Comparison of ENCODE assay signal across 25 mouse cellular contexts in the genomic region with DNA sequence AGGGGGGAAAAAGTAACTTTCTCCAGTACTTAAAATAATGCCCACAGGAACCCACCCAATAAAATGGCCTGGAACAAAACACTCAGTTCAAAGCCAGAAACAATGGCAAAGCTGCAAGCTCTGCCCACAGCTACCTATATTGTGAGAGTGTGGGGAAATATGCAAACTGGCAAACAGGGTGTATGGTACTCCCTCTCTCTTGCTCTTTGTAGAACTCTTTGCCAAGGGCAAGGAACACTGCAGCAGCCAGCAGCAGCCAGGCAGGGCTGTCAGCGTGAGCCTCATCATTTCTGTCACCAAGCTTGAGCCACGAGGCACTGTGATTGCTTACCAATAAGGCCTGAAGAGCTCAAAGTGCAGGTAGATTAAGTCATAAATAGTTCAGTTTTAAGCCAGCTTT. TPM values are rescaled to one million over a fixed set of nuclear protein-coding genes. Genes with fewer than 3 reads are reported as not detected.
DNase-seq lines count a peak whose midpoint lies in the region; ATAC-seq and TF ChIP-seq lines count a peak whose summit lies in the region.
"Had no signal": no experiment of that assay in that cellular context is flagged by ENCODE, and none has a peak within 500 bp of the region (broad histone marks: within the 10 kb centered on the region; RNA-seq: fewer than 3 reads in every experiment).

No protein-coding gene starts in this region.

- peaks cover 25% of the 10 kb centered on the region for H3K4me1 ChIP-seq in midbrain, embryonic 10.5 days
- H3K4me1 ChIP-seq in midbrain, postnatal 0 days (ENCODE audit: insufficient read depth, low read length): 0 out of 2 replicates have a peak, but pooled peaks cover 6% of the 10 kb centered on the region
- H3K4me1 ChIP-seq: embryonic facial prominence, embryonic 13.5 days; limb, embryonic 15.5 days had no signal

- peak overlapping the region; percentile 53 for H3K27ac ChIP-seq in midbrain, embryonic 10.5 days (replicated peaks)
- H3K27ac ChIP-seq in midbrain, postnatal 0 days (ENCODE audit: low read depth, low read length): peak overlapping the region; percentile 26; the same call in 1 of the 2 replicates
- H3K27ac ChIP-seq: embryonic facial prominence, embryonic 13.5 days; kidney, embryonic 15.5 days; limb, embryonic 15.5 days had no signal

- H3K4me2 ChIP-seq in midbrain, postnatal 0 days (ENCODE audit: low read depth, low read length, poor library complexity, severe bottlenecking): no peak overlapping the region
- H3K4me2 ChIP-seq: embryonic facial prominence, embryonic 13.5 days; kidney, embryonic 15.5 days; limb, embryonic 15.5 days had no signal

- no peak overlapping the region for H3K4me3 ChIP-seq in midbrain, embryonic 10.5 days
- no peak overlapping the region for H3K4me3 ChIP-seq in midbrain, postnatal 0 days (ENCODE audit: low read depth, low read length)
- H3K4me3 ChIP-seq: embryonic facial prominence, embryonic 13.5 days; kidney, embryonic 15.5 days; limb, embryonic 15.5 days had no signal

- no peak overlapping the region for H3K9ac ChIP-seq in midbrain, postnatal 0 days (replicated peaks; ENCODE audit: low read length, poor library complexity, severe bottlenecking)
- H3K9ac ChIP-seq: embryonic facial prominence, embryonic 13.5 days; kidney, embryonic 15.5 days; limb, embryonic 15.5 days; liver, postnatal 0 days had no signal

- no peak for TF ChIP-seq CTCF in midbrain, postnatal 0 days (IDR thresholded peaks at IDR 0.05)

- DNase-seq in embryo, embryonic 10 days (ENCODE audit: low spot score): peak; percentile 10
- no peak for DNase-seq in embryo, embryonic 11 days
- DNase-seq in kidney, adult 18-20 months: peak; percentile 11
- DNase-seq in kidney, postnatal 14 days: no peak
- DNase-seq in midbrain, embryonic 10.5 days (ENCODE audit: low spot score): no peak
- DNase-seq in midbrain, postnatal 0 days (ENCODE audit: low spot score): no peak
- DNase-seq in urinary bladder, postnatal 14 days (ENCODE audit: low spot score): no peak
- DNase-seq: adrenal gland, adult 2 months; cerebellum, adult 9-11 months; gastrocnemius, postnatal 25 days; liver, postnatal 0 days; thymus, postnatal 14 days had no signal

- no peaks in the 10 kb centered on the region for H3K9me3 ChIP-seq in midbrain, embryonic 10.5 days (replicated peaks)
- H3K9me3 ChIP-seq in midbrain, postnatal 0 days (ENCODE audit: low read length): no peaks in the 10 kb centered on the region
- H3K9me3 ChIP-seq: embryonic facial prominence, embryonic 13.5 days; kidney, embryonic 15.5 days; limb, embryonic 15.5 days had no signal

- 54% methylated on average over 2 of the region's 2 CpGs for WGBS in midbrain, embryonic 10.5 days
- WGBS in midbrain, postnatal 0 days: 29% methylated on average over 2 of the region's 2 CpGs

- no peaks in the 10 kb centered on the region for H3K27me3 ChIP-seq in midbrain, embryonic 10.5 days (ENCODE audit: low read depth, poor library complexity, severe bottlenecking)
- H3K27me3 ChIP-seq in midbrain, postnatal 0 days (ENCODE audit: insufficient read depth, low read length): no peaks in the 10 kb centered on the region
- H3K27me3 ChIP-seq: embryonic facial prominence, embryonic 13.5 days; limb, embryonic 15.5 days had no signal

- no peak for ATAC-seq in midbrain, postnatal 0 days (ENCODE audit: low FRiP score)
- no peak for ATAC-seq in megakaryocyte, adult 5-6 weeks (ENCODE audit: poor library complexity, severe bottlenecking)
- ATAC-seq: liver, postnatal 0 days had no signal

- H3K36me3 ChIP-seq in midbrain, embryonic 10.5 days: no peaks in the 10 kb centered on the region
- no peaks in the 10 kb centered on the region for H3K36me3 ChIP-seq in midbrain, postnatal 0 days (ENCODE audit: insufficient read depth, low read length)
- H3K36me3 ChIP-seq: embryonic facial prominence, embryonic 13.5 days; kidney, embryonic 15.5 days; limb, embryonic 15.5 days had no signal

RNA-seq across cellular contexts. Expression of a gene that starts 53.0 kb away (rescaled TPM):
- polyA plus RNA-seq in midbrain, embryonic 10.5 days (2016; fragmentation: Nextera tagmentation; extraction: Ambion mirVana): not detected in 2 replicates
- total RNA-seq in midbrain, postnatal 0 days (2014; rRNA removed): not detected in 2 replicates
- not detected in 2 replicates for polyA plus RNA-seq in midbrain, postnatal 0 days (2015; fragmentation: Nextera tagmentation; extraction: Ambion mirVana)
- not detected in 2 replicates for total RNA-seq in megakaryocyte, adult 5-6 weeks (2015)
- 0.65 TPM in 1 of 2 replicates, not detected in the other for total RNA-seq in megakaryocyte, adult 5-6 weeks (2017)
- total RNA-seq: adrenal gland, adult 2 months; gastrocnemius, postnatal 25 days; hematopoietic stem cell, adult 5-6 weeks; layer of hippocampus, postnatal 14 days; left cerebral cortex, postnatal 10 days; megakaryocyte progenitor cell, adult 5-6 weeks; neutrophil, adult 5-6 weeks had no signal
- polyA plus RNA-seq: adrenal gland, adult 2 months; cortical plate, adult 2 months; embryonic facial prominence, embryonic 13.5 days; heart, embryonic 16.5 days; intestine, embryonic 16.5 days; large intestine, adult 2 months; liver, postnatal 0 days had no signal

Comparison
In these comparisons a context has a peak if more than half of its experiments do, and no peak if none do; other contexts are left out.
1. DNase-seq: peak in embryo, embryonic 10 days (single experiment) and kidney, adult 18-20 months (single experiment); none in embryo, embryonic 11 days (single experiment), kidney, postnatal 14 days (single experiment), midbrain, embryonic 10.5 days (single experiment), midbrain, postnatal 0 days (single experiment) and urinary bladder, postnatal 14 days (single experiment).